Mouse (Mus musculus): ENCODE data around the gene Slc2a3. TPM values are rescaled to one million over a fixed set of nuclear protein-coding genes. Genes with fewer than 3 reads are reported as not detected.
"Not testable (repeated sequence)": the region's sequence is repeated elsewhere in the genome, so short reads cannot be mapped to it uniquely, and the experiment has no call there.

Gene Slc2a3
- polyA plus RNA-seq, 1 experiment from 2014 or later: 0.19 TPM

DNA sequence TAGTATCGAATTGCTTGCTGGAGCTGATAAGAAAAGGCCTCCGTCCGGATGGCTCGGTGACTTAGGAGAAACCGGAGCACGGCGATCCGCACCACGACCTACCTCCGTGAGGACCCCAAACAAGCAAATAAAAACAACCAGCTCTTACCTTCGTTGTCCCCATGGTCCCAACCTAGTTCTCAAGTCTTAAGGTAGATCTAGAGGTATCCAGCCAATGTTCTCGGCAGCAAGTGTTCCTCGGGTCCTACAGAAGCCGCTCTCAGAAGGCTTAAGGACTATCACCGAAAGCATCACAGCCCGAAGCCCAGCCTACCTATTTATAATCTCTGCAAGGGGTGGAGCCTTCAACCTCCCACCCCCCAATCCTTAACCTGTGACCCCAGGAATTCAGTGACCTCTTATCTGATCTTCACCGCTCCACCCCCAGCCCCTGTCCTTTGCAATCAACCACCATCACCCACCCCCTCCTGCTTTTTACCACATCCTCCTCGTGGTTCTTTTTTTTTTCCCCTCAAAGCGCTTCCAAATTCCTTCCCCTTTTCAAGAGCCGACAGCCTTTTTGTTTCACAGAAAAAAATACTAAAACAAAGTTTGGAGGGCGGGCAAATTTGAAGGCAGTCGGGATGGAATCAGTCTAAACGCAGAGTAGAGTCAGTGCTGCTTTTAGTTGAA lies 59.1 kb downstream of the Slc2a3 start:
- no peak for TF ChIP-seq CTCF (IDR thresholded peaks at IDR 0.05)
- in situ Hi-C loops (cut with MboI; ENCODE audit: low pct_unique_long_range_greater_than_20kb): loop anchor here (5.0 kb wide), 1 partner anchor 45 kb away; no protein-coding TSS in a partner anchor
- ChIA-PET CTCF (interaction anchor here (1.1 kb wide), 1 partner anchor 92 kb away, joined by 3 read pairs; no protein-coding TSS in a partner anchor), POLR2A (interaction anchor here (0.6 kb wide), 1 partner anchor 39 kb away, joined by 4 read pairs; no protein-coding TSS in a partner anchor)
- DNase-seq (ENCODE audit: low read depth, low spot score) (no peak), ATAC-seq (no peak)
- H3K27me3 ChIP-seq: no peaks in the 10 kb centered on the region

DNA sequence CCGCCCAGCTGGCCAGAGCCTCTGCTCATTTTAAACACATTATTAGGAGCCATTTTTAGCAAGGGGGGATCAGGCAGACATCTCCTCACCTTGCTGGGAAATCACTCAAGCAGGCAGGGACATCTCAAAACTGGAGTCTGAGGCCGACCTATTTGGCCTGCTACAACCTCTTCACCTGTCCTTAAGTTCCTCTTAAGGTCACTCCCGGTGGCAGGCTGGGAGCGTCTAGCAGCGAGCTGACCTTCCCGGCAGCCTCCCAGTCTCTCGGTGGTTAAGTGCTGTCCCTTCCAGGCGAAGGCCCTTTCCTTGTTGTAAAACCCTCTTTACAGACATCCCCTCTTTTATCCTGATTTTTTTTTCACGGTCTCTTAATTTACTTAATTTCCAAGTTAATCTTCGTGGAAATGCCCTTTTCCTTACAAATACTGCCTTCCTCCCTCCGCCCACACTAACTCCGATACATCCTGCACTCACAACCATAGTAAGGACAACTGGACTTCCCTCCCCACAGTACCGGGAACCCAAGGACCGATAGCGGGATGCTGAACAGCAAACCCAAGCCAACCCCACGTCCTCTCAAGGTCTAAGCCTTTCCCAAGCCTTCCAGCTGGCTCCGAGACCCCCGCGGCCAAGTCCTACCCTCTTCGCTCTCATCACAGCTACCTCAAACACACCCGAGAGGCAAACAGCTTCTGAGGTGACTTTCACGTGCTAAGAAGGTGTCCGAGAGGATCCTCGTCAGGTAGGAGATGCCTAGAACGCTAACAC lies 59.8 kb downstream of the Slc2a3 start:
- no peak for DNase-seq (ENCODE audit: low read depth, low spot score)

DNA sequence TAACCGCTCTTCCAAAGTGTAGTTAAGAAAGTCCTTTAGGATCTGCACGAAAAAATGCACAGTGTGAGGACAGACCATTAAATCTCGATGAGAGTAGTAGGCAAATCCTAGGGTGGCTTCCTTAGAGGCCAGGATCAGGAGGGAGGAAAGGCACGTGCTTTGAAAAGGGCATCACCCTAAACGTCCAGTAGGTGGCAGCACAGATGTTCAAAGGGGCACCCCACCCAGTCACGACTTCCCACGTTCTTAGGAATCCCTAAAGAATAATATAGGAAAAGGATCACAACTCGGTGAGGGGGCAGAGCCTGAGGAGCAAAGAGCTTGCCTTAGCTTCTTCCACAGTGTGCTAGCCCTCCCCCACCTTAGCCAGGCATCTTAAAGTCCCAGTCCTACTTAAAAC lies 61.5 kb downstream of the Slc2a3 start:
- TF ChIP-seq CTCF (IDR thresholded peaks at IDR 0.05): peak; percentile 89

More for the DNA sequence above, 59.8 kb downstream of the Slc2a3 start:
- in situ Hi-C loops (cut with MboI; ENCODE audit: low pct_unique_long_range_greater_than_20kb): loop anchor here (5.0 kb wide), 1 partner anchor 46 kb away; no protein-coding TSS in a partner anchor
- TF ChIP-seq CTCF (IDR thresholded peaks at IDR 0.05): no peak
- ChIA-PET CTCF (no interaction called here), POLR2A (no interaction called here)
- H3K27me3 ChIP-seq: no peaks in the 10 kb centered on the region
- no peak for ATAC-seq

DNA sequence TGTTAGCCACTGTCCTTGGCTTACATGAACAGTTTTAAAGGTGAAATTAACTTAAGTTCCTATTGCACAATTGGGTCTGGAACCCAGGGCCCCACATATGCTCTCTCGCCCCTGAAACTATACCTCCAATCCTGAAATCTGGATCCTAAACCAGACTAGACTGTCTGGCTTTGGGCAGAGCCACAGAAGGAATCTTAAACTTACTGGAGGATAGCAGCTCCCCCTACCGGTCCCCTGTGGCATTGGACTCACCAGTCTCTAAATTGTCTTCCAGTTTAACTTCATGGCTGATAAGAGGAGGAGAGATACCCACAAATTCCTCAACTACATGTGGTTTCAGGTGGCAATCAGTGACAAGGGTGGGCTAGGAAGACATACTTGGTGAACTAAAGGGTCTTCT lies 81.5 kb downstream of the Slc2a3 start:
- ChIA-PET CTCF (interaction anchor here (0.7 to 3.9 kb wide), 9 partner anchors 9 to 68 kb away, joined by 3 to 44 read pairs (median 5); no protein-coding TSS in a partner anchor), POLR2A (interaction anchor here (1.3 kb wide), 1 partner anchor 50 kb away, joined by 3 read pairs; no protein-coding TSS in a partner anchor)
- no peak for DNase-seq (ENCODE audit: low read depth, low spot score)
- in situ Hi-C loops (cut with MboI; ENCODE audit: low pct_unique_long_range_greater_than_20kb): no loop called here
- ATAC-seq: peak; percentile 65
- H3K27me3 ChIP-seq: no peaks in the 10 kb centered on the region
- peak; percentile 91 for TF ChIP-seq CTCF (IDR thresholded peaks at IDR 0.05)

More for the DNA sequence above, 61.5 kb downstream of the Slc2a3 start:
- POLR2A ChIA-PET: no interaction called here
- ATAC-seq (peak; percentile 88), DNase-seq (ENCODE audit: low read depth, low spot score) (no peak)
- in situ Hi-C loops (cut with MboI; ENCODE audit: low pct_unique_long_range_greater_than_20kb): loop anchor here (5.0 kb wide), 1 partner anchor 47 kb away; no protein-coding TSS in a partner anchor
- no peaks in the 10 kb centered on the region for H3K27me3 ChIP-seq
- CTCF ChIA-PET: interaction anchor here (0.7 to 1.6 kb wide), 6 partner anchors 12 to 45 kb away, joined by 3 to 5 read pairs (median 4); no protein-coding TSS in a partner anchor

DNA sequence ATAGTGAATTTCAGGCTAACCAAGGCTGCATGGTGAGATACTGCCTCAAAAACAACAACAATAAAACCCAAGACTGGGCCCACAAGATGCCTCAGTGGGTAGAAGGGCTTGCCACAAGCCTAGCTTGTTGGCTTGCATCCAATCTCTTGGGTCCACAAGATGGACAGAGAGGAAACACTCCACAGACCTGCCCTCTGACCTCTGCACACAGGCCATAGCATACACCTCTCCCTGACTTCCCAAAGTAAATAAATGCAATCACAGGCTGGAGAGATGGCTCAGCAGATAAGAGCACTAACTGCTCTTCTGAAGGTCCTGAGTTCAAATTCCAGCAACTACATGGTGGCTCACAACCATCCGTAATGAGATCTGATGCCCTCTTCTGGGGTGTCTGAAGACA lies 83.2 kb downstream of the Slc2a3 start:
- ATAC-seq, POLR2A ChIA-PET: not testable (repeated sequence)

DNA sequence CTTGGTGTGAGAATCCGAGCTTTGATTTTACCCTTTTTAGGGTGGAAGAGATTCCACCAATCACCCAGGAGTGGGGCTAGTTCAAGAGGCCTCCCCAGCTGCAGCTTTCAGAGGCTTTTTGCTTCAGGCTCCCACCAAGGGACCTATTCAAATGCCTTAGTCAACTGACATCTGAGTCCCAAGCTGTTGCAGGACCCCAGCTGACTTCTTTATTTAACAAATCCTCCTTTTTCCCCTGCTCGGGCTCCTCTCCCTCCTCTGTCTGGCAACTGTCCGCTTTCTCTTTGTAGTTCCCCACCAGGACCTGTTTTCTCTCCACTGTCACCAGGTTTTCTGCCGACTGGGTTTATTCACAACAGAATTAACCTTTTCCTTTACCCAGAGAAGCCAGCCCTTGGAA lies 85.6 kb downstream of the Slc2a3 start:
- ATAC-seq: no peak
- DNase-seq (ENCODE audit: low read depth, low spot score): no peak
- in situ Hi-C loops (cut with MboI; ENCODE audit: low pct_unique_long_range_greater_than_20kb): no loop called here
- POLR2A ChIA-PET: no interaction called here
- TF ChIP-seq CTCF (IDR thresholded peaks at IDR 0.05): no peak
- no peaks in the 10 kb centered on the region for H3K27me3 ChIP-seq
- CTCF ChIA-PET: interaction anchor here (0.9 to 1.2 kb wide), 3 partner anchors 33 to 55 kb away, joined by 3 to 7 read pairs (median 3); no protein-coding TSS in a partner anchor

More for the DNA sequence above, 83.2 kb downstream of the Slc2a3 start:
- DNase-seq (ENCODE audit: low read depth, low spot score); H3K27me3 ChIP-seq; in situ Hi-C loops (cut with MboI; ENCODE audit: low pct_unique_long_range_greater_than_20kb): not testable (repeated sequence)
- CTCF ChIA-PET: interaction anchor here (1.3 to 3.9 kb wide), 3 partner anchors 9 to 49 kb away, joined by 3 to 44 read pairs (median 5); no protein-coding TSS in a partner anchor

DNA sequence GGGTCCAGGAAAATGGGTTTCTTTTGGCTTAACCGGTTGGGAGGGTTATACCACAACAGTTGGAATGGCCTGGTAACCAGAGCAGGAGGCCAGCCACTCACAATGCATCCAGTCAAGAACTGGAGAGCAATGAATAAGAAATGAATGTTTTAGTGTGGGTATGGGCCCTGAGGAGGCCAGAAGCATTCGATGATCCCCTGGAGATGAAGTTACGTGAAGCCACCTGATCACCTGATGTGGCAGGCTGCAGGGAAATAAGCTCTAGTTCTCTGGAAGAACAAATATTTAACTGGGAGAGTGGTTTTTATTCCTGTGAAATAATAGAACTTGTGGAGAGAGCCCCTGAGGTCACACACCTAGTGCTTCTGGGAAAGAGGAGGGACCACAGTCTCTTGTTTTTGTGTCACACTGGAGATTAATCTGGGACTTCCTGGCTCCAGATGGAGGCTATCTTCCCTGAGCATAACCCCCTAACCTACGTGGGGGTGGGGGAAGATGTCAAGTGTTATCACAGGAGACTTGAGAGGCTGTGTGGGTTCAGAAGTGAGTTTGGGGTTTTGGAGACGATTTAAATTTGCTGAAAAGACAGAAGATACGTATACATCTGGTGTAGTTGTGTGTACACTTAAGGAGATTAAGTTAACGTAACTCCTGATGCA lies 86.6 kb downstream of the Slc2a3 start:
- POLR2A ChIA-PET: no interaction called here

DNA sequence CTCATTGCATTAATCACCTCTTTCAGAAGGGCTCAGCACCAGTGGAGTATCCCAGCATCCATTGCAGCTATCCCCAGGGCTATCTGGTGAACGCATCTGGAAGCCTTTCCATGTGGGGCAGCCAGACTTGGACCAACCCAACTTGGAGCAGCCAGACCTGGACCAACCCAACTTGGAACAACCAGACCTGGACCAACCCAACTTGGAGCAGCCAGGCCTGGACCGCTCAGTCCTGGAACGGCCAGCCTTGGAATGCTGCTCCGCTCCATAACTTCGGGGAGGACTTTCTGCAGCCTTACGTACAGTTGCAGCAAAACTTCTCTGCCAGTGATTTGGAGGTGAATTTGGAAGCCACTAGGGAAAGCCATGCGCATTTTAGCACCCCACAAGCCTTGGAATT lies 88.3 kb downstream of the Slc2a3 start:
- DNase-seq (ENCODE audit: low read depth, low spot score); ATAC-seq; in situ Hi-C loops (cut with MboI; ENCODE audit: low pct_unique_long_range_greater_than_20kb); POLR2A ChIA-PET; CTCF ChIA-PET; H3K27me3 ChIP-seq: not testable (repeated sequence)

More for the DNA sequence above, 86.6 kb downstream of the Slc2a3 start:
- in situ Hi-C loops (cut with MboI; ENCODE audit: low pct_unique_long_range_greater_than_20kb): no loop called here
- TF ChIP-seq CTCF (IDR thresholded peaks at IDR 0.05): no peak
- CTCF ChIA-PET: interaction anchor here (1.2 kb wide), 1 partner anchor 45 kb away, joined by 7 read pairs; no protein-coding TSS in a partner anchor
- H3K27me3 ChIP-seq: no peaks in the 10 kb centered on the region
- ATAC-seq: no peak
- no peak for DNase-seq (ENCODE audit: low read depth, low spot score)

DNA sequence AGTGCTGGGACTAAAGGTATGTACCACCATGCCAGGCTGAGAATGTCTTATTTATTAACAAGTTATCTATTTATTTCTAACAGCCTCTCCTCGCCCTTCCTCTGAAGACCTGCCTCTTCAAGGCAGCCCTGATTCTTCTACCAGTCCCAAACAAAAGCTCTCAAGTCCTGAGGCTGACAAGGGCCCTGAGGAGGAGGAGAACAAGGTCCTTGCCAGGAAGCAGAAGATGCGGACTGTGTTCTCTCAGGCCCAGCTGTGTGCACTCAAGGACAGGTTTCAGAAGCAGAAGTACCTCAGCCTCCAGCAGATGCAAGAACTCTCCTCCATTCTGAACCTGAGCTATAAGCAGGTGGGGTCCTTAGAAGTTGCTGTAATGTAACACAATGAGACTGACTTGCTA lies 90.0 kb downstream of the Slc2a3 start:
- ATAC-seq: no peak
- DNase-seq (ENCODE audit: low read depth, low spot score): no peak
- ChIA-PET POLR2A (no interaction called here), CTCF (interaction anchor here (0.7 kb wide), 1 partner anchor 42 kb away, joined by 3 read pairs; no protein-coding TSS in a partner anchor)
- TF ChIP-seq CTCF (IDR thresholded peaks at IDR 0.05): no peak
- in situ Hi-C loops (cut with MboI; ENCODE audit: low pct_unique_long_range_greater_than_20kb): no loop called here
- H3K27me3 ChIP-seq: no peaks in the 10 kb centered on the region

DNA sequence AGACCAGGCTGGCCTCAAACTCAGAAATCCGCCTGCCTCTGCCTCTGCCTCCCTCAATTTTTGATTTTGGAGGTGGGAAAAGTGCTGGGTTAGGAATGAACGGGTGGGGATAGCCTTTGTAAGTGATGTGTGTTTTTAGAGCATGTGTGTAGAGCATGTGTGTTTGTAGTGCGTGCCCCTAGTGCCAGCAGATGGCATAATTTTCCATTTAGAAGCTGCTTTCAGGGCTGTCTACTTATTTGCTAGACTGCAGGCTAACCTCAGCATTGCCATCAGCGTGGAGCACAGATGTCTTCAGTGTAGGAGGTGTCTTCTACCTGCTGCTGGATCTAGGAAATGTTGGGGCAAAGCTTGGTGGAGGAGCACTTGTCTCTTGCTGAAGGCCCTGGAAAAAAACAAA lies 92.6 kb downstream of the Slc2a3 start:
- ChIA-PET CTCF (interaction anchor here (1.0 to 1.6 kb wide), 3 partner anchors 9 to 11 kb away, joined by 3 to 5 read pairs (median 3); no protein-coding TSS in a partner anchor), POLR2A (no interaction called here)
- in situ Hi-C loops (cut with MboI; ENCODE audit: low pct_unique_long_range_greater_than_20kb): no loop called here
- no peak for ATAC-seq
- peak; percentile 28 for TF ChIP-seq CTCF (IDR thresholded peaks at IDR 0.05)
- no peak for DNase-seq (ENCODE audit: low read depth, low spot score)
- no peaks in the 10 kb centered on the region for H3K27me3 ChIP-seq

Data from Patski (cell line).